Mouse (Mus musculus) right cerebral cortex, postnatal 25 days (tissue): Measurements from ENCODE around the gene Rbm3.
"Not testable (repeated sequence)": the region's sequence is repeated elsewhere in the genome, so short reads cannot be mapped to it uniquely, and the experiment has no call there.

ENCODE experiments used
- DNase-seq: peaks from one replicate; pipeline ENCODE4 v3.0.0; 2022

Rbm3 gene

GRCm38 (mm10) chrX:8125235-8125634, 20.4 kb downstream of the Rbm3 start:
- no peak for DNase-seq

- no peak for DNase-seq
Measured at GRCm38 (mm10) chrX:8123821-8124470, 21.7 kb downstream of the Rbm3 start.

- no peak for DNase-seq
Measured at GRCm38 (mm10) chrX:8117264-8117663, 28.4 kb downstream of the Rbm3 start.

- no peak for DNase-seq
Measured at GRCm38 (mm10) chrX:8115275-8115674, 30.4 kb downstream of the Rbm3 start.

- no peak for DNase-seq
Measured at GRCm38 (mm10) chrX:8105019-8105418, 40.7 kb downstream of the Rbm3 start.

GRCm38 (mm10) chrX:8102213-8102668, 43.4 kb downstream of the Rbm3 start:
- DNase-seq, result no peak

- DNase-seq, result peak; percentile 40
Measured at GRCm38 (mm10) chrX:8101017-8101416, 44.7 kb downstream of the Rbm3 start.

GRCm38 (mm10) chrX:8099435-8099834, 46.2 kb downstream of the Rbm3 start:
- no peak for DNase-seq

GRCm38 (mm10) chrX:8096787-8097242, 48.9 kb downstream of the Rbm3 start:
- DNase-seq, result peak; percentile 92

- DNase-seq, result peak; percentile 82
Measured at GRCm38 (mm10) chrX:8096068-8096786, 49.5 kb downstream of the Rbm3 start.

GRCm38 (mm10) chrX:8095546-8095945, 50.1 kb downstream of the Rbm3 start:
- DNase-seq, result no peak

GRCm38 (mm10) chrX:8090954-8091347, 54.7 kb downstream of the Rbm3 start:
- not testable (repeated sequence) for DNase-seq

GRCm38 (mm10) chrX:8090346-8090953, 55.2 kb downstream of the Rbm3 start, which contains the start of gene Was:
Was (minus strand) TSS chrX:8090498.
- DNase-seq, result no peak

GRCm38 (mm10) chrX:8089746-8090145, 55.9 kb downstream of the Rbm3 start:
- no peak for DNase-seq
